Mouse (Mus musculus) gastrocnemius, postnatal 25 days (tissue): Measurements from ENCODE around the gene Dcps. TPM values are rescaled to one million over a fixed set of nuclear protein-coding genes. Genes with fewer than 3 reads are reported as not detected.
"Not testable (repeated sequence)": the region's sequence is repeated elsewhere in the genome, so short reads cannot be mapped to it uniquely, and the experiment has no call there.

ENCODE experiments used
- DNase-seq: peaks from one replicate; pipeline ENCODE4 v3.0.0; 2022
- total RNA-seq, 2 experiments: library from RNA; stranded (reverse); gene quantifications; 1 replicate in 1 of 2; 2 replicates in 1 of 2; pipeline ENCODE4 v1.2.3; 2021

Dcps gene
- total RNA-seq, 2 experiments from 2014 or later = 5.9 to 6.7 TPM

DNA sequence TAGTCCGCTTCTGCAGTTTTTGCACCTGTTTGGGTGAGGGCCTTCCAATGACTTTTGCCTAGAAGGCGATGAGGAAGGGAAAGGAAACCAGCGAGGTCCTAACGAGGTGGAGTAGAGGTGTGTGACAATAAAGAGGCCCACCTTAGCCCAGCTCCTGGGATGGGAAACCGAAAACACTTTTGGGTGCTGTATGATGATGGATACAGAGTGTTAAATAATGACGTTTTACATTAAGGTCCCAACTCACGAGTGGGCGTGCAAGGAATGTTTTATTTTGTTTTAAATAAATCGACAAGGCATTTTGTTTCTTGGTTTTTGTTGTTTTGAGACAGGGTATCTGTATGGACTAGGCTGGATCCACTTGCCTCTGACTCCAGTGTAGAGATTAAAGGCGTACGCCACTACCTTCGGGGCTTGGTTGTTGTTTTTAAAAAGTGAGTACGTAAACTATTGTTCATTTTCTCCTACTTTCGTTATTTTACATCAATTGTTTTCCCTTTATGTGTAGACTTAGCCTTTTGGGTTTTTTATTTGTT is 331 bp upstream of the Dcps start:
- no peak for DNase-seq

DNA sequence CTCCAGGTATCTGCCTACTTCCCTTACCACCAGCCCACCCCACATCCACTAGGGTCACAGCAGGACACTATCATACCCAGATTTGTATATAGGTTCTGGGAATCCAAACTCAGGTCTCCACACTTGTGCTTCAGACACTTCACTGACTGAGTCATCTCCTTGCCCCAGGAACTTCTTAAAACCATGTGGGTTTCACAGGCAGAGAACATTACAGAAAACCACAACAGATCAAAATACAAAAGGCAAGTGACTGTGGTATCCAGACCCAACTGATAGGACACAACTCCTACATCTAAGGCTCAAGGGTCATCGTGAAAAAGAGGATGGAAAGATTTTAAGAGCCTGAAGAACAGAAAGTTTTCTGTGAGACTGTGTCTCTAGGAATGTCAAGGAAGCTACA is 2.5 kb downstream of the Dcps start:
- DNase-seq = no peak

DNA sequence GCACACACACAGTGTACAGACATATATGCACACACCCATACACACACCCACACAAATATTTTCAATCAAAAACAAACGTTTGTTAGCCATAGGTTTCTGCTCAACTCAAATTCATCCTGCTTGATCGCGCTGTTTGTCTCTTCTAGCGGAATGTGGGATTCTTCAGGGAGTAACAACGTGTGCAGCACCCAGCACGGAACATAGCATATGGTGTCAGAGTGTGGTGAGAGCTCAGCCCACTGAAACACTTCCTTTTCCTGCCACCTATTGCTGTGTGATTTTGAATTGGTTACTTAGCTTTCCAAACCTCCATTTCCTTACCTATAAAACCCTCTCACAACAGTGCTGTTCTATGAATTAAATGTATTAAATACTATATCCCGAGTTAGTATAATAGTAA is 5.8 kb downstream of the Dcps start:
- no peak for DNase-seq

DNA sequence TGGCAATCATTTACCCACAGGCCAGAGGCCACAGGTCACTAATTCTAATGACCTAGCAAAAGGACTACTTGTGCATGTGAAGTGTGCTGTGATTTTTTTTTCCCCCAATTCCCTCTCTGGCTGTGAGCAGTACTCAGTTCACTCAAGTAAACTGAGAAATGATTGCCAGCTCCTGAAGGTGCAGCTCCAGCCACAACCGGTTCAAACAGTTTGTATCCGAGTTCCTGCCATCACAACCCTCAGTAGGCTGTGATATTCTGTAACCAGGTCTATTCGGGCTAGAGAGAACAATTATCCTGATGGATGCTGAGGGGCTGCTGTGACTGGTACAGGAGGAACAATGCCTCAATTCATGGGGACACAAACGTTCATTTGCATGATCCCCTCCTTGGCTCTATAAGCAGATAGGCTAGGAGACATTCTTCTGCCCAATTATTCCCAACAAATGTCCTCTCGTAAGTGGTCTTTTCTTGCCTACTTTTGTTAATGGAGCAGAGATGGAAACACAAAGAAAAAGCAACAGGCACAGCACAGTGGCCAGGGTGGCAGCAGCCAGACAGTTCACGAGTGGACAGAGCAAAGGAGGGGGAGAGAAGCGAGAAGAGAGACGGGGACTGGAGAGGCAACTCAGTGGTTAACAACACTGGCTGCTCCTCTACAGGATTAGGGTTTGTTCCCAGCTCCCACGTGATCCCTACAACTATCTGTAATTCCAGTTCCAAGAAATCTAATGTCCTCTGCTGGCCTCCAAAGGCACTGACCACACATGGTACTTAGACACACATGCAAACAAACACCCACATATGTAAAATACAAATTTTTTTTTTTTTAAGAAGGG is 8.8 kb downstream of the Dcps start:
- DNase-seq = no peak

DNA sequence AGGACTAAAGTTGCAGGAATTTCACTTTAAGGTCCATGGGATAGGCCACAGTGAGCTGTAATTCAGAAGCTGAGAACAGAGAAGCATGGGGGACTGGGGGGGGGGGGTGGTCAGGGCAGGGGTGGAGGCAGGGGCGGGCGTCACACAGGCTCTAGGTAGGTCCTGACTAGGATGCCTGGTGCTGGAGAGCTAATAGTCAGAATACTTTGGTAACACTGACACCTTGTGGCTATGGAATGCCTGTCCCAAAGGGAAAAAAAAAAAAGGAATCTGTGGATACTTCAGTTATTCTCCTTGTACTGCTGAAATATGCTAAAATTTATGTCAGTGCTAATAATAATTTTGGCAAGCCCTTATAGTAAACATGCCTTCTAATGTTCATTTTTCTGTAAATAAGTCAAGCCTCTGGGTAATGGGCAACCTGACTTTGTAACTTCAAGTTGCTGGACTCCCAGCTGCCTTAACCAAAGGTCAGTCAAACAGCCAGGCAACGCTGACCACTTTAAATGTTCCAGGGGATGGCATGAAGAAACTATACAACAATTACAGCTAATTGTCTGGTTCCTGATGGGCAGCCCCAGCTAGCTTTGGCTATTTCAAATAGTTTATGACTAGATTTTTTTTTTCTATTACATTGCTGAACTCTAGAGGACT is 9.6 kb downstream of the Dcps start:
- no peak for DNase-seq

DNA sequence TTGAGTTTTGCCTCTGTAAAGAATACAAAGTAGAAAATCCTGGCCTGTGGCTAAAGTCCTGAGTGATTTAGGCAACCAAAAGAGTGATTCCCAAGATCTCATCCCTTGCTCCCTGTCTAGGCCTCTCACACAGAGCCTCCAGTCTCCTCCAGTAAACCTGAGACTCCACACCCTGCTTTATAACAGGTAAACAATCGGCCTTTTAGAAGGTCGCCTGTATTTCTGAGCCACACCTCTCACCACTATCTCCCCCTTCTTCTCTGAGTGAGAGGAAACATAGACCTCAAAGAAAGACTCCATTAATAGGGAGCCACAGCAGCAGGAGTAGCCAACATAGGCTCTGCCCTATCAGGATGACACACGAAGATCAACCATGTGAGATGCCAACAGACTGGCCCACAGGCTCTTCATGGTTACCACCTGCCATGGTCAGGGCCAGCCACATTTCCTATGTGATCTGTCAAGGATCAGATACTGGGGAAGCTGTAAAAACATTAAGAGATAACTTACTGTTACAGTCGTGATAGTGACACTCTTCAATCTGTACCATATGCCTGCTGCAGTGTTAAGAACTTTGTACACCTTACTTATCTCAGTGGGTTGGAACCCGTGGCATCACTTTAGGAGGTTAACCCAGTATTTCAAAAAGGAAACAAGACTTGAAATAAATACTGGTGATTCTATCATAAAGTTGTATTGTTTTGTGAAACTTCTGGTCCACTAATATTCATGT is 11.6 kb downstream of the Dcps start:
- DNase-seq = no peak

DNA sequence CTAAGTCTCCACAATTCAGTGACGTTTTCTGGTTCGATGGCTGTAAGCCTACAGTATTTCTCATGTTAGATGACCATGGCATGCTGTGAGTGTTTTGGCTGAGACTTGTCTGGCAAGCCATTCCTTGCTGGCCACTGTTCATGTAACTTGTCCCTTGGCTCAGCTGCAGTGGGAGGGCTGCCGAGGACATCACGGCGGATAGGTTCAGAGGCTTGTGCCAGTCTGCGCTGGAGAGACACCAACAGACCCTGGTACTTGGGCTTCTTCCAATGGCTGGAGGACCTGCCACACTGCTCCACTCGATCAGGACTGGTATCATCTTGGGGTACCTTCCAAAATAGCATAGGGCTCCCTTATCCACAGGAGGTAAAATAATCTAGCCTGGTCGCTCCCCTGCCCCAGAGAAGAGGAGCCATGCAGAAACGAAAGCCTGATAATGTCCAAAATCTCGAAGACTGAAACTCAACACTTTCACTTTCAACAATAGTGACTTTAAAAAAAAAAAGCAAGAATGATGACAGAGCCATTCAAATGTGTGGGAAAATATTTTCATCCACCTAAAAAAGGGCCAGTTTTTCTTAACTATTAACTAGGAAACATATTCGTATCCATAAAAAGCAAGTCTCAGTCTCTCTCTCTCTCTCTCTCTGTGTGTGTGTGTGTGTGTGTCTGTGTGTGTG is 12.7 kb downstream of the Dcps start:
- DNase-seq = peak; percentile 87

DNA sequence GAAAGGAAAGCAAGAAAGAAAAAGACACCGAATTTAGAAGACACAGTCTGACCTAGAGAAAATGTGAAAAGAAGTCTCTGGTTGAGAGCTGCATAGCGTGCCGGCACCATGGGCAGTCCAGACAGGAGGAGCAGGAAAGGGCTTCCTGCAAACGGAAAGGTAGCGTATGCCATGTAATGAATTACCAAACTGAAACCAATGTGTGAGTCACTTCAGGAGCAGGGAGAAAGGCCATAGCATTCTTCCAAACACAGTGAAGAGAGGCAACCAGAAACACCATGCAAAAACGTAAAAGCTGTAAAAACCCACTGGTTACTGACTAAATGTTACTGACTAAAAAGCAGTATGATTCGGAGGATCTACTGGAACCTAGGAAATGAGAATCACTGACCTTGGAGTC is 14.1 kb downstream of the Dcps start:
- no peak for DNase-seq

DNA sequence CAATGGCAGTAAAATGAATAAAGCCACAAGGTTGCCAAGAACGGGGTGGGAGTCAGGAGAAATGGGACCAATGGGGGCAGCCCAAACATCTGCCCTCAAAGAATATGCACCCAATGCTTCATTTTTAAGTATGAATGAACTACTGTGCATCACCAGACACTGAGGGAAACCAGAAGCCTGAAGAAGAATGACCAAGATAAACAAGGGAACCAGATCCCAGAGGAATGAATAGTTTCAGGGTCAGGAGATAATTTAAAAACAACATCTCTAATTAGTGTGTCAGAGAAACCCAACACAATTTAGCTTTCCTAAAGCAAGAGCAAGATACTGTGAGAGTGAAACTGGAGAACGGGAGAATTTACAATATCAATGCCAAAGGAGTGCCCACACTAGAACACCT is 15.2 kb downstream of the Dcps start:
- no peak for DNase-seq

DNA sequence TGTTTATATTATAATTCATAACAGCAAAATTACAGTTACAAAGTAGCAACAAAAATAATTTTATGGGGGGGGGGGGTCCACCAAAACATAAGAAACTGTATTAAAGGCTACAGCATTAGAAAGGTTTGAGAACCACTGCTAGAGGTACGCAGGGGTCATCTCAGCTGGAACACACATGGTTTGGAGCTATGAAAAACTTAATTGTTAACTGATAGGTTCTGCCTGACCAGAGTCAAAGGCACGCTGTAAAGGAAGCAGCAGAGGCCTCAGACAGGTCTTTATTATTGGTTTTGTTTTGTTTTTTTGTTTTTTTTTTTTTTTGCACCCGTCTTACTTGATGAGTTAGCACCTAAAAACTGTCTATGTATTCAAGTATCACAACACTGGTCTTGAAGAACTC is 17.4 kb downstream of the Dcps start:
- DNase-seq = no peak

DNA sequence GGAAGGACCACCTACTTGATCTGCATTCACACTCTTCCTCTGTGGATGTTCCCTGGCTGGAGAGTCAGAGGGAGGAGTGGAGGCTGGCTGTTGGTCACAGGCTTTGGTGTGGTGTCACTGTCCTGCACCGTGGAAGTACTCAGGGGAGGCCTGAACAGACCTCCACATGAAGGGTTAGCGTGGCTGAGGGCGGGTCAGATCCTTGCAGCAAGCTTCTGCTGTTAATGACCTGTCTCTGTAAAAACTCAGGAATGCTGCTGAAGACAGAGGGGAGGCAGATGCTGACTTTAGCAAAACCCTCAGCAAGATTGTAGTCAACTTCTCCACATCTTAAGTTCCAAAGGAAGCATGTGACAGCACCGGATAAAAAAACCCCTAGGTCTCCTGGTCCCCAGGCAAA is 19.0 kb downstream of the Dcps start:
- no peak for DNase-seq

DNA sequence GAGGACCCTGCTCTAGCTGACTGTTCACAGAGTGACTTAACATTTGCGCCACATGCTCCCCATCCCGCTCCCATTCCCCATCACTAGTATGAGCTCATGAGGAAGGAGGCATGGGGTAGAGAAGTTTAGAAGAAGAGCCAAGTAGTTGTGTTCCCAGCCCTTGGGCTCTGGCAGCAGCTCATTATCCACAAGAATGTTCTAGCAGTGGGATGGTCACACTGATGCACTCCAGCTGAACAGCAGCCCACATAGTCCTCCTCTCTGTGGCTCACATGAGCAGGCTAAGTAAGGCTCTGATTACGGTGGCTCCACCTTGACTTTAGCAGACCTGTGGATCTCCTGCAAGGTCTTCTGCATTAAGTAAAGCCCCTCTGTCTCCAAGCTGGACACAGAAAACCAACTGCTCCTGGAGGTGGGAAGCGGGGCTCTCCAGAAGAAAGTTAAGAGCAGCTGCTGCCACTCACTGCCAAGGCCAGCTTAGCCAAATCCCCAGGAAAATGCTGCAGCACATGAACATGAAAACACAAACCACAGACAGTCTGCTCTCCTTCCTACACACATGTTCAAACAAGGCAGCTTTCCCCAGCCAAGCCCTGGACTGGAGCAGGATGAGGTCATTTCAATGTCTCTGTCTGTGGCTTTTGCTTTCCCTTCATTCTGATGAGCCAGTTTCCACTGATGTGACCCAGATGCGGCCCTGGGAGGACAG is 19.7 kb downstream of the Dcps start:
- peak; percentile 65 for DNase-seq

DNA sequence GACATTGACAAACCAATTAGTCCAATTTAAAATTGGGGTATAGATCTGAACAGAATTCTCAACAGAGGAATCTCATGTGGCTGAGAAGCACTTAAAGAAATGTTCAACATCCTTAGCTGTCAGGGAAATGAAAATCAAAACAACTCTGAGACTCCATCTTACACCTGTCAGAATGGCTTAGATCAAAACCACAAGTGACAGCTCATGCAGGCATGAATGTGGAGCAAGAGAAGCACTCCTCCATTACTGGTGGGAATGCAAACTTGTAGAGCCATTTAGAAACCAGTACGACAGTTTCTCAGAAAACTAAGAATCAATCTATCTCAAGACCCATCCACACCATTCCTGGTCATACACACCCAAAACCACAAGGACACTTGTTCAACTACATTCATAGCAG is 22.9 kb downstream of the Dcps start:
- no peak for DNase-seq

DNA sequence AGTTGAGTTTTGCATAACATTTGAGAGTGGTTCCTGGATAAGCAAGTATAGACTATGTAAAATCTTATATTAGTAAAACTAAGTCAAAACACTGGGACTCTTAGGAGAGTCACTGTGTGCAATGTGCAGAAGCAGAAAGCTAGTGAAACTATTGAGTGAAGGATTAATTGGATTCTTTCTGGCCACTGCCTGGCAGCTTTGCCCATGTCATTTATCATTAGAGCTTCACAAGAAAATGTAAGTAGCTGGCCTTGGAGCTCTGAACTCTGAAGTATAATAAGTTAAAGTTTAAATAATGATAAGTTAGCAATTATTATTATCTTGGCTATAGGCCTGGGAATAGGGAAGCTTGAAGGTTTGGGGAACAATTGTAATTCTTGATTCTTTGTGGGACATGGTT is 27.0 kb downstream of the Dcps start:
- DNase-seq = not testable (repeated sequence)

DNA sequence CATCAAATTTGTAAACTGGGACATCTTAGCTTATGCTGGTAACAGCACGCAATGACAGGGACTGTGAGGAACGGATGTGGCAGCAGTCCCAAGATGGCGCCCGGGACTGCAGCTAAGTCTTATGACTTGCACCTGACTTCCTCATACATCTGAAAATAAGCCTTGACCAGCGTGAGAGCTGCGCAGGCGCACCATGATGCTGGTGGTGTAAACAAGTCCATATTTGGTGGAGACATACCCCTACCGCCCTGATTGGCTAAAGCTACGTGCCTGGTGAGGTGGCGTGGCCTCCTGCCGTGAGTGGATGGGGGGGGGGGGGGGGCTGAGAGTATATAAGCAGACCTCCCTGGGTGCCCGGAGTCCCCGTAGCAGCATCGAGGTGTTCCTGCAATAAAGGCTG is 28.6 kb downstream of the Dcps start:
- not testable (repeated sequence) for DNase-seq

DNA sequence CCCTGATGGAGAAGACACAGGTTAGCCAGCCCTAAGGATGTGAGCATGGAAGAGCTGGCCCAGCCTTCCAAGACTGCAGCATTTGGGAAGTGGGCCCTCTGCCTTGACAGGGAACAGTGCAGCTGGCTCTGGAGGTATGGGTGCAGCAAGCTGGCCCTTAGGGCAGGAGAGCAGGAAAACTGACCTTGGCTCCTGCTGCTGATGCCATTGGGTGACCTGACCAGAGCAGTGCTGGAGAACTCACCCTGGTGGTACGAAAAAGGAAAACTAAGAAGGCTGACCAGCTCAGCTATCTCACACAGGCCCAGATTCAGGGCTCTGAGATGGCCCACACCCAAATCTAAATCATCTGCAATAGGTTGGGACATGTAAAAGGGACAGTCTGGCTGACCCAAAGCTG is 30.0 kb downstream of the Dcps start:
- DNase-seq = no peak

DNA sequence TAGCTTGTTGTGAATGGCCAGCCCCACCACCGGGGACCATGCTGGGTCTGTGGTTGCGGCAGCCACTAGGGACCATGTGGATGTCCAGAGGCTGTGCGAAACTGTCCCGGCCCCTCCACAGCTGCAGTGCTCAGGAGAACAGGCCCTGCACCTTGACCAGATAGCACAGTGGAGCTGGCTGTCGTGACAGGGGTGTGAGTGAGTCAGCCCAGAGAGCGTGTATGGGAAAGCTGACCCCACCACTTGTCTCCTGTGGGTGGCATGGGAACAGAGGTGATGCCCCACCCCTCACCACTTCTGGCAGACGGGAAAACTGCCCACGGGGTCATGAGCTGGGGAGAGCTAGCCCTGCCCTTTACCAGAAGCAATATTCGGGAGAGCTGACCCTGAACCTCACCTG is 30.7 kb downstream of the Dcps start:
- DNase-seq = no peak

DNA sequence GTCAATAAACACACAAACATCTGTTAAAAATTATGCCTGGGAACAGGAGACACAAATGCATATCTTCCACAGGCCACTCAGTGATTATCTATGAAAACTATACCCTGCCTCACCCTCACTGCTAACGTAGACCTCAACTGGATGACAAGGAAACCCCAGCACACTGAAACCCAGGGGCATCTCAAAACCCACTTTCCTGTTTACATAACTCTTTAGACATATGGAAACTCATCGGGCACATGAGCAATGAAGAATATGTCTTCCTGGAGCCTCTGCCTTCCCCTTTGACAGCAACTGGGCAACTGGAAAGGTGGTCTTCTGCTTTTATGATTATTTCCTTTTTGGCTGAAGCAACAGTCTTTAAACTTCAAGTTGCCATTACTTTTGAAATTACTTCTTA is 33.6 kb downstream of the Dcps start:
- no peak for DNase-seq

DNA sequence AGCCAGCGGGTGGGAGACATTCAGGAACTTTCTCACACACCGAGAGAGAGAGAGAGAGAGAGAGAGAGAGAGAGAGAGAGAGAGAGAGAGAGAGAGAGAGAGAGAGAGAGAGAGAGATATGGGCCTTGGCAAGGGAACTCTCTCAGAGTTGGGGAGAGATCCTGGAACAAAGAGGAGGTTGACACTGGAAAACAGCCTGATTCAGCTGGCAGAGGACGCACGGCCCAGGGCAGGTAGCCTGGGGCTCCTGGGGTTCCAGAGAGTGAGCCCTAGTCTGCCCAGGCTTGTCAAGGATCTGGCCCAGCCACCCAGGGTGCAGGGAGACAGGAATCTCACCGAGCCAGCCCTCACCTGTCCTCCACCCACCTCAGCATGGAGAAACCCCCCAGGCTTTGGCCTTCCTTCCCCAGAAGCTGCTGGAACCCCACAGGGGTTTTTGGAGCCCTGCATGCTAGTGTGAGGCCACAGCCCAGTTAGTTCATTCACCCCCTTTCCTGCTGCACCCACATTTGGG is 36.6 kb downstream of the Dcps start:
- no peak for DNase-seq

DNA sequence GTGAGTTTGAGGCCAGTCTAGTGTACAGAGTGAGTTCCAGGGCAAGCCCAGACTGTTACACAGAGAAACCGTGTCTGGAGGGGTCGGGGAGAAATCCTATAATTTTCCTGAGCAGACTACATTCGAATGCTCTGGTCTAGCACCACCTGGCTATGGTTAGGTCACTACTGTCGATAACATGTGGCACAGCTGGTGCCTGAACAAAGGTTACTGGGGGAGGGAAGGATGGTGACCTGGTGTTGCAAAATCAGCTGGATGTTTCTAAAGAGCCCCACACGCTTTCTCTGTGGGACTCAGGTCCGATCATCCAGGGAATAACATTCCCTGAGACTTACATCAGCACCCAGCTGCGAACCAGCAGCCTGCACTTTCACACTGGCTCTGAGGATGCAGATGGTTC is 37.8 kb downstream of the Dcps start:
- DNase-seq = no peak

DNA sequence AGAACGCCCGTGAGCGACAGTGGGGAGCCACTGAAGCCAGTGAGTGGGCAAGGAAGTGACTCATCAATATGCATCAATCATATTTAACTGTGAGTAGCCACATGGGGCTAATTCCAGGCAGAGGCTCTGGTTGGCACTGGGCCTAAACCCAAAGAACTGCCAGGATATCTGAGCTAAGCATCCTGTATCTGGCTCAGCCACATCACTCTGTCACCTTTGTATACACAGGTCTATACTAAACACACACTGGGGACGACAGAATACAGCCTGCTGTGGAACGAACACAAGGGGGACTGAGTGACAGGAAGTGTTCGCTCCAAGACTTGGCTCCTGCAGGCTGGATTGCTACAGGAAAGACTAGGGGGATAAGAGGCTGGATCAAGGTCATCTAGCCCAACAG is 40.3 kb downstream of the Dcps start:
- DNase-seq = no peak
